Mouse (Mus musculus): Measurements from ENCODE around the gene Tmem223.

The Tmem223 gene

GRCm38 (mm10) chr19:8803879-8804660 lies 33.3 kb downstream of the Tmem223 start:
- H3K27me3 ChIP-seq (ENCODE audit: insufficient read depth, low read length): no peaks in the 10 kb centered on the region
- TF ChIP-seq NANOG (IDR thresholded peaks at IDR 0.05; ENCODE audit: borderline replicate concordance, low read length): no peak
- TF ChIP-seq CTCF (conservative IDR thresholded peaks at IDR 0.05; ENCODE audit: low read length): no peak
- TF ChIP-seq POU5F1 (IDR thresholded peaks at IDR 0.05; ENCODE audit: borderline replicate concordance, low read length): no peak

GRCm38 (mm10) chr19:8806810-8807209 lies 36.0 kb downstream of the Tmem223 start:
- Histone ChIP-seq H3K27me3 (ENCODE audit: insufficient read depth, low read length) (no peaks in the 10 kb centered on the region), H3K4me3 (replicated peaks; ENCODE audit: low read length) (0 out of 2 replicates have a peak overlapping the region, but pooled peaks have one; percentile 17), H3K9me3 (ENCODE audit: low read length) (no peaks in the 10 kb centered on the region), H3K36me3 (ENCODE audit: insufficient read depth, low read length) (peaks cover 86% of the 10 kb centered on the region), H3K4me1 (replicated peaks; ENCODE audit: low read depth, low read length) (peaks cover 54% of the 10 kb centered on the region)
- no peak for TF ChIP-seq CTCF (conservative IDR thresholded peaks at IDR 0.05; ENCODE audit: low read length)
- no peak for TF ChIP-seq NANOG (IDR thresholded peaks at IDR 0.05; ENCODE audit: borderline replicate concordance, low read length)
- no peak for TF ChIP-seq POU5F1 (IDR thresholded peaks at IDR 0.05; ENCODE audit: borderline replicate concordance, low read length)

More at GRCm38 (mm10) chr19:8803879-8804660, 33.3 kb downstream of the Tmem223 start:
- Histone ChIP-seq H3K36me3 (ENCODE audit: insufficient read depth, low read length) (peaks cover 59% of the 10 kb centered on the region), H3K9me3 (ENCODE audit: low read length) (no peaks in the 10 kb centered on the region), H3K4me1 (replicated peaks; ENCODE audit: low read depth, low read length) (peaks cover 61% of the 10 kb centered on the region), H3K4me3 (replicated peaks; ENCODE audit: low read length) (peak overlapping the region; percentile 92; the same call in 1 of the 2 replicates)

- Histone ChIP-seq H3K36me3 (ENCODE audit: insufficient read depth, low read length) (peaks cover 75% of the 10 kb centered on the region), H3K4me3 (replicated peaks; ENCODE audit: low read length) (no peak overlapping the region), H3K27me3 (ENCODE audit: insufficient read depth, low read length) (no peaks in the 10 kb centered on the region), H3K9me3 (ENCODE audit: low read length) (no peaks in the 10 kb centered on the region), H3K4me1 (replicated peaks; ENCODE audit: low read depth, low read length) (peaks cover 36% of the 10 kb centered on the region)
- TF ChIP-seq POU5F1 (IDR thresholded peaks at IDR 0.05; ENCODE audit: borderline replicate concordance, low read length) (no peak), CTCF (conservative IDR thresholded peaks at IDR 0.05; ENCODE audit: low read length) (no peak), NANOG (IDR thresholded peaks at IDR 0.05; ENCODE audit: borderline replicate concordance, low read length) (no peak)
These were observed 45.0 kb downstream of the Tmem223 start for GRCm38 (mm10) chr19:8815812-8816211.

GRCm38 (mm10) chr19:8817001-8817400 lies 46.2 kb downstream of the Tmem223 start:
- peaks cover 48% of the 10 kb centered on the region for H3K4me1 ChIP-seq (replicated peaks; ENCODE audit: low read depth, low read length)
- no peaks in the 10 kb centered on the region for H3K9me3 ChIP-seq (ENCODE audit: low read length)
- H3K36me3 ChIP-seq (ENCODE audit: insufficient read depth, low read length): peaks cover 76% of the 10 kb centered on the region
- no peak for TF ChIP-seq CTCF (conservative IDR thresholded peaks at IDR 0.05; ENCODE audit: low read length)
- no peak for TF ChIP-seq NANOG (IDR thresholded peaks at IDR 0.05; ENCODE audit: borderline replicate concordance, low read length)
- TF ChIP-seq POU5F1 (IDR thresholded peaks at IDR 0.05; ENCODE audit: borderline replicate concordance, low read length): no peak
- no peaks in the 10 kb centered on the region for H3K27me3 ChIP-seq (ENCODE audit: insufficient read depth, low read length)
- no peak overlapping the region for H3K4me3 ChIP-seq (replicated peaks; ENCODE audit: low read length)

- TF ChIP-seq CTCF (conservative IDR thresholded peaks at IDR 0.05; ENCODE audit: low read length): no peak
- no peak for TF ChIP-seq NANOG (IDR thresholded peaks at IDR 0.05; ENCODE audit: borderline replicate concordance, low read length)
- no peak for TF ChIP-seq POU5F1 (IDR thresholded peaks at IDR 0.05; ENCODE audit: borderline replicate concordance, low read length)
- Histone ChIP-seq H3K27me3 (ENCODE audit: insufficient read depth, low read length) (no peaks in the 10 kb centered on the region), H3K4me3 (replicated peaks; ENCODE audit: low read length) (peak overlapping the region; percentile 99), H3K9me3 (ENCODE audit: low read length) (no peaks in the 10 kb centered on the region), H3K36me3 (ENCODE audit: insufficient read depth, low read length) (peaks cover 75% of the 10 kb centered on the region), H3K4me1 (replicated peaks; ENCODE audit: low read depth, low read length) (peaks cover 61% of the 10 kb centered on the region)
These were observed 47.6 kb downstream of the Tmem223 start for GRCm38 (mm10) chr19:8818301-8818798.

- Histone ChIP-seq H3K27me3 (ENCODE audit: insufficient read depth, low read length) (no peaks in the 10 kb centered on the region), H3K36me3 (ENCODE audit: insufficient read depth, low read length) (peaks cover 75% of the 10 kb centered on the region), H3K9me3 (ENCODE audit: low read length) (no peaks in the 10 kb centered on the region), H3K4me3 (replicated peaks; ENCODE audit: low read length) (peak within 1 kb of the TSS; percentile 99), H3K4me1 (replicated peaks; ENCODE audit: low read depth, low read length) (peaks cover 63% of the 10 kb centered on the region)
- no peak for TF ChIP-seq NANOG (IDR thresholded peaks at IDR 0.05; ENCODE audit: borderline replicate concordance, low read length)
- no peak for TF ChIP-seq CTCF (conservative IDR thresholded peaks at IDR 0.05; ENCODE audit: low read length)
- TF ChIP-seq POU5F1 (IDR thresholded peaks at IDR 0.05; ENCODE audit: borderline replicate concordance, low read length): no peak
These were observed 48.2 kb downstream of the Tmem223 start, which contains the start of gene Ttc9c for GRCm38 (mm10) chr19:8818801-8819595. TSS of gene Ttc9c (minus strand) at chr19:8819333.

GRCm38 (mm10) chr19:8819596-8820423 lies 49.0 kb downstream of the Tmem223 start, which contains the start of gene Hnrnpul2:
TSS of gene Hnrnpul2 (plus strand) at chr19:8820010.
- no peaks in the 10 kb centered on the region for H3K27me3 ChIP-seq (ENCODE audit: insufficient read depth, low read length)
- TF ChIP-seq POU5F1 (IDR thresholded peaks at IDR 0.05; ENCODE audit: borderline replicate concordance, low read length): no peak
- TF ChIP-seq NANOG (IDR thresholded peaks at IDR 0.05; ENCODE audit: borderline replicate concordance, low read length): no peak
- no peak for TF ChIP-seq CTCF (conservative IDR thresholded peaks at IDR 0.05; ENCODE audit: low read length)
- no peaks in the 10 kb centered on the region for H3K9me3 ChIP-seq (ENCODE audit: low read length)
- peaks cover 76% of the 10 kb centered on the region for H3K36me3 ChIP-seq (ENCODE audit: insufficient read depth, low read length)
- peaks cover 65% of the 10 kb centered on the region for H3K4me1 ChIP-seq (replicated peaks; ENCODE audit: low read depth, low read length)
- H3K4me3 ChIP-seq (replicated peaks; ENCODE audit: low read length): peak within 1 kb of the TSS; percentile 99
